Comparison of ENCODE assay signal across 8 mouse cellular contexts in the genomic region with DNA sequence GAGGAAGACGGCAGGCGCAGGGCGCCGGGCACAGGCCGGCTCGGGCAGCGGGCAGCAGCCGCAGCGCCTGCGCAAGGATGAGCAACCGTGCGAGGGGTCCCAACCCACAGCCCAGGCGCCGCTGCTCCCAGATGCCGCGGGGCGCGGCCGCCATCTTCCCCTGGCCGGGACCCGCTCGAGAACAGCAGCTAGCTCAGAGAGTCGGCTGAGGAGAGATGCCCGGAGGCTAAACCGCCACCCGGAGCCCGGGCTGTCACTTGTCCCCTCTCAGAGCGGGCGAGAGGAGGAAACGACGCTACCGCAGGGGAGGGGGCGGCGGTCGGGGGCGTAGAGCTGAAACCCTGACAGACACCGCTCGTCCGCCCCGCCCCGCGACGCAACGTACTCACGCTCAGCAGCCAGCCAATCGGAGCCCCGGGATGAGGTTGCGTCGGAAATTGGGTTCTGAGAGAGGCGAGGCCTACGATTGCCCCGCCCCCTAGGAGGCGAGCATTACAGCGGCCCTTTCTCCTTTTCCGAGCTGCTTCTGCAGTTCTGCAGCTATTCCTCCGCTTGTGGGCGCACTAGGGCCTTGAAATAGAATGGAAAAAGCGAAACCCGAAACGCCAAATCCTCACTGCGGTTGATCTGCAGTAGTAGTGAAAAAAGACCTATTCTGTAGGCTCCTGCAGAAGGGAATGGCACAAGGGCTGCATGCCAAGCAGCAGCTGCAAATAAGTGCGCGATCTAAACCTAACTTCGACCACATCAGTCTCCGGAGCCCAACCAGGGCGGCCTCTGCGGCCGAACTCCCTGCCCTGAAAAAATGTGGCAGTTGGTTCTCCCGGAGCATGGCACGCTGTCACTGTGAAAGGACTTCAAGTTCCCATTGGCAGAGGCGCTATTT. TPM values are rescaled to one million over a fixed set of nuclear protein-coding genes. Genes with fewer than 3 reads are reported as not detected.
DNase-seq lines count a peak whose midpoint lies in the region; ATAC-seq and TF ChIP-seq lines count a peak whose summit lies in the region.

A gene (minus strand): TSS at position 381 of the 886 bp plus-strand sequence.

- H3K4me3 ChIP-seq in ES-E14 (ENCODE audit: insufficient read depth in 1 of 2, low read depth in 1 of 2, low read length in 2 of 2, poor library complexity in 1 of 2, severe bottlenecking in 1 of 2) = peak within 1 kb of the TSS; percentile 80 to 86
- peak within 1 kb of the TSS; percentile 61 for H3K4me3 ChIP-seq in forebrain, embryonic 15.5 days
- H3K4me3 ChIP-seq in lung, adult 2 months (replicated peaks; ENCODE audit: extremely low read depth, low read depth, low read length) = peak within 1 kb of the TSS; percentile 87

- in situ Hi-C loops in ES-E14 (cut with MboI; ENCODE audit: low sequenced_read_pairs in 2 of 2, unreplicated experiment in 2 of 2) = loop anchor here (10.0 to 25.0 kb wide), 2 partner anchors 173 to 176 kb away; no protein-coding TSS in a partner anchor

- no peaks in the 10 kb centered on the region for H3K4me1 ChIP-seq in ES-E14 (ENCODE audit: control insufficient read depth in 2 of 2, insufficient read depth in 2 of 2, low read length in 2 of 2, poor library complexity in 1 of 2)
- H3K4me1 ChIP-seq in forebrain, embryonic 15.5 days = peaks cover 30% of the 10 kb centered on the region
- peaks cover 2% of the 10 kb centered on the region; the same call in 1 of the 2 replicates for H3K4me1 ChIP-seq in lung, adult 2 months (ENCODE audit: control insufficient read depth, insufficient read depth, low read length)

- H3K4me2 ChIP-seq in forebrain, embryonic 15.5 days (replicated peaks) = peak within 1 kb of the TSS; percentile 62

- intact Hi-C loops in heart, postnatal 25 days (cut with DNase I) = loop anchor here (10.0 kb wide), 1 partner anchor 133 kb away; no protein-coding TSS in a partner anchor

- no peaks in the 10 kb centered on the region for H3K9me3 ChIP-seq in ES-E14 (ENCODE audit: control insufficient read depth, insufficient read depth, low read depth, low read length)
- no peaks in the 10 kb centered on the region for H3K9me3 ChIP-seq in forebrain, embryonic 15.5 days

- peak; percentile 99 for ATAC-seq in forebrain, embryonic 15.5 days (replicated peaks)
- peak; percentile 99 for ATAC-seq in neutrophil, adult 5-6 weeks (ENCODE audit: extremely low read depth, insufficient number of reproducible peaks, low FRiP score, poor library complexity, severe bottlenecking)

- peak within 1 kb of the TSS; percentile 28; the same call in 1 of the 2 replicates for H3K27ac ChIP-seq in ES-E14 (ENCODE audit: insufficient read depth, low read depth, low read length, poor library complexity, severe bottlenecking)
- H3K27ac ChIP-seq in forebrain, embryonic 15.5 days (replicated peaks) = peak within 1 kb of the TSS; percentile 99

- WGBS in forebrain, embryonic 15.5 days = under 1% methylated on average over 71 of the region's 71 CpGs
- under 1% methylated on average over 71 of the region's 71 CpGs for WGBS in lung, adult 2 months

- H3K27me3 ChIP-seq in forebrain, embryonic 15.5 days = no peaks in the 10 kb centered on the region

- peak; percentile 68 for TF ChIP-seq CTCF in lung, adult 2 months (IDR thresholded peaks at IDR 0.05; ENCODE audit: insufficient read depth, low read length)

- peak; percentile 63; the same call in 1 of the 2 replicates for TF ChIP-seq POLR2A in lung, adult 2 months (IDR thresholded peaks at IDR 0.05; ENCODE audit: borderline replicate concordance, extremely low read depth, low read depth, low read length)

- H3K9ac ChIP-seq in ES-E14 (ENCODE audit: insufficient read depth, low read depth, low read length, poor library complexity, severe bottlenecking) = peak within 1 kb of the TSS; percentile 83
- peak within 1 kb of the TSS; percentile 69 for H3K9ac ChIP-seq in forebrain, embryonic 15.5 days (replicated peaks)

- no peaks in the 10 kb centered on the region for H3K36me3 ChIP-seq in ES-E14 (ENCODE audit: control insufficient read depth, insufficient read depth, low read length, poor library complexity, severe bottlenecking)
- H3K36me3 ChIP-seq in forebrain, embryonic 15.5 days = no peaks in the 10 kb centered on the region

- DNase-seq in ES-E14 (ENCODE audit: low read depth, low spot score) = peak; percentile 98
- peak; percentile 99 for DNase-seq in cerebellum, adult 11-12 months
- DNase-seq in heart, postnatal 25 days (ENCODE audit: low spot score) = peak; percentile 97
- DNase-seq in layer of hippocampus, adult 18-20 months (ENCODE audit: low spot score in 2 of 2) = peak; percentile 99 to 100
- DNase-seq in lung, adult 2 months = peak; percentile 98
- DNase-seq in thymus, adult 18-20 months = peak; percentile 99

TF ChIP-seq in ES-E14, 5 proteins besides CTCF, POLR2A, EP300 and RAD21:
- 0 out of 2 replicates have a peak, but pooled peaks have one; percentile 39 for TF ChIP-seq ZC3H11A (IDR thresholded peaks at IDR 0.05; ENCODE audit: borderline replicate concordance, low read depth, low read length)
- no peak for TF ChIP-seq ZNF384 (IDR thresholded peaks at IDR 0.05; ENCODE audit: low read depth, low read length)
- TF ChIP-seq MAFK (IDR thresholded peaks at IDR 0.05; ENCODE audit: insufficient read depth, low read depth, low read length) = no peak
- TF ChIP-seq CHD2 (IDR thresholded peaks at IDR 0.05; ENCODE audit: low read depth, low read length) = no peak
- TF ChIP-seq HCFC1 (IDR thresholded peaks at IDR 0.05; ENCODE audit: borderline replicate concordance, insufficient read depth, low read length) = peak; percentile 35; the same call in 1 of the 2 replicates

RNA-seq across cellular contexts. Expression of the gene that starts here (rescaled TPM):
- total RNA-seq in ES-E14 (2012; rRNA removed) = 21.7 and 26.7 TPM in 2 replicates
- polyA plus RNA-seq in forebrain, embryonic 15.5 days (2015; fragmentation: Nextera tagmentation; extraction: Ambion mirVana) = 28.2 and 30.5 TPM in 2 replicates
- total RNA-seq in heart, postnatal 25 days (2021) = 10 to 100 TPM in 1 of 2 experiments, 1 to 10 TPM in 1; 9.8 to 10.7 TPM
- 10 to 100 TPM; 31.7 to 34.3 TPM for total RNA-seq in layer of hippocampus, adult 18-20 months (2021)
- polyA plus RNA-seq in lung, adult 2 months (2012; rRNA removed) = 5.7 and 7.8 TPM in 2 replicates
- total RNA-seq in neutrophil, adult 5-6 weeks (2017) = 47.0 and 53.9 TPM in 2 replicates

Comparison
In these comparisons a context has a peak if more than half of its experiments do, and no peak if none do; other contexts are left out.
1. Peak in every context shown above with its lines: DNase-seq, ATAC-seq, H3K4me3 ChIP-seq and H3K27ac ChIP-seq.